Mouse (Mus musculus) hindbrain, embryonic 12.5 days (tissue): Measurements from ENCODE around the gene Zmym3. TPM values are rescaled to one million over a fixed set of nuclear protein-coding genes. Genes with fewer than 3 reads are reported as not detected.
A peak's percentile ranks its signal among the peaks of the same experiment; 100 is the strongest.

ENCODE experiments used
- ATAC-seq: fragments of 200-750 bp; cut with Nextera tagmentation; 2 replicates; pipeline ENCODE4 v1.8.0; 2017; ENCODE audit warnings: moderate TSS enrichment; ENCODE audit not compliant: low FRiP score
- H3K27ac ChIP-seq: fragments of 300-500 bp; sonication (generic); 2 replicates; pipeline ENCODE4 v1.5.1; 2016; ENCODE audit warnings: mild to moderate bottlenecking
- H3K27me3 ChIP-seq: fragments of 300-500 bp; sonication (generic); 2 replicates; pipeline ENCODE4 v1.6.1; 2016; ENCODE audit warnings: mild to moderate bottlenecking
- H3K36me3 ChIP-seq: fragments of 300-500 bp; sonication (generic); 2 replicates; pipeline ENCODE4 v1.6.1; 2016; ENCODE audit warnings: mild to moderate bottlenecking
- H3K4me1 ChIP-seq: fragments of 300-500 bp; sonication (generic); 2 replicates; pipeline ENCODE4 v1.6.1; 2016
- H3K4me2 ChIP-seq: fragments of 300-500 bp; sonication (generic); replicated peaks from 2 replicates; pipeline ENCODE4 v1.6.1; 2016; ENCODE audit warnings: mild to moderate bottlenecking
- H3K4me3 ChIP-seq: fragments of 300-500 bp; sonication (generic); 2 replicates; pipeline ENCODE4 v1.5.1; 2016; ENCODE audit warnings: mild to moderate bottlenecking
- H3K9ac ChIP-seq: fragments of 300-500 bp; sonication (generic); 2 replicates; pipeline ENCODE4 v1.6.1; 2016; ENCODE audit warnings: mild to moderate bottlenecking, moderate library complexity
- H3K9me3 ChIP-seq: fragments of 300-500 bp; sonication (generic); replicated peaks from 2 replicates; pipeline ENCODE4 v1.6.1; 2016; ENCODE audit warnings: mild to moderate bottlenecking
- WGBS: fragments of 180-500 bp; shearing (Covaris S2); methylation state at CpG from one replicate; pipeline ENCODE4 v1.1.7; 2016; 5-methylcytosine and 5-hydroxymethylcytosine counted together
- polyA plus RNA-seq: library from polyadenylated mRNA; unstranded; fragments of >200 nt; fragmentation: Nextera tagmentation; extraction: Ambion mirVana; gene quantifications from 2 replicates; pipeline ENCODE4 v1.2.1, GENCODE M21; 2016

Zmym3 gene
- polyA plus RNA-seq, result 43.5 and 52.6 TPM in 2 replicates

DNA sequence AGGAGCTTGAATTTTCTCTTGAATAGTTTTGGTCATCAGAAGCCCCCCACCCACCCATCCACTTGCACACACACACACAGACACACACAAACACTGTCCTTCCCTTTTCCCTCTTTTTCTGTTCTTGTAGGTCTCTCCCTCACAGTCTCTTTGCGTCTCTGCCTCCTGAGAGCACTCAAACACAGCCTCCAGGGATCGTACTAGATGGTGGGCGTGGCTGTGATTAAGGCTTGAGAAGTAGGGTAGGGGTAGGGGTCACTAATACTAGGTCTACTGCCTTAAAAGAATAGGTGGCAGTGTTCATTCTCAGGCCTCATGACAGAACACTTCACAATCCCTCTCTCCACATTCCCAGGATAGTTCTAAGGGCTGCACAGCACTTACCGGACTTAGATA lies at the start of gene Zmym3:
Gene Zmym3 (minus strand): TSS at position 150 of the 396 bp plus-strand sequence.
- peak within 1 kb of the TSS; percentile 55 for H3K9ac ChIP-seq
- peak within 1 kb of the TSS; percentile 54 for H3K4me3 ChIP-seq
- peak within 1 kb of the TSS; percentile 53 for H3K4me2 ChIP-seq
- H3K9me3 ChIP-seq, result no peaks in the 10 kb centered on the region
- peaks cover 9% of the 10 kb centered on the region for H3K4me1 ChIP-seq
- no peaks in the 10 kb centered on the region for H3K36me3 ChIP-seq
- WGBS, result 24% methylated on average over 4 of the region's 4 CpGs
- ATAC-seq, result no peak
- H3K27ac ChIP-seq, result peak within 1 kb of the TSS; percentile 72
- H3K27me3 ChIP-seq, result peaks cover 7% of the 10 kb centered on the region; the same call in 1 of the 2 replicates

DNA sequence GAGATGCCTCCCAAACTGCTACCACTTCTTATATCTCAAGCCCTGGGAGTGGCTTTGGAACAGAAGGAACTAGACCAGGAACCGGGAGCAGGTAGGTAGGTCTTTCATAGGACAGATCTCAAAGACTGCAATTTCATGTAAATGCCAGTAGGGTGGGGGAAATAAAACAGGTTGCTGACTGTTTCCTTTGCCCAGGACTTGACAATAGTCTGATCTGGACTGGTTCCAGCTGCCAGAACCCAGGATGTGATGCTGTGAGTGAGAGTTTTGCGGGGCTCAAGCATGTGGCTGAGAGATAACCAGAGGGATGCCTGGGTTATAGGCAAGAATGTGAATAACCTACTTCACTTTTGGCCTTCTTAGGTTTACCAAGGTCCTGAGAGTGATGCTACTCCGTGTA lies 30.9 kb upstream of the Zmym3 start:
- Histone ChIP-seq H3K4me2 (no peak overlapping the region), H3K4me1 (no peaks in the 10 kb centered on the region), H3K36me3 (peaks cover 38% of the 10 kb centered on the region), H3K27ac (no peak overlapping the region), H3K9ac (no peak overlapping the region), H3K4me3 (no peak overlapping the region), H3K9me3 (no peaks in the 10 kb centered on the region), H3K27me3 (no peaks in the 10 kb centered on the region)
- 86% methylated on average over 3 of the region's 3 CpGs for WGBS
- ATAC-seq, result no peak

DNA sequence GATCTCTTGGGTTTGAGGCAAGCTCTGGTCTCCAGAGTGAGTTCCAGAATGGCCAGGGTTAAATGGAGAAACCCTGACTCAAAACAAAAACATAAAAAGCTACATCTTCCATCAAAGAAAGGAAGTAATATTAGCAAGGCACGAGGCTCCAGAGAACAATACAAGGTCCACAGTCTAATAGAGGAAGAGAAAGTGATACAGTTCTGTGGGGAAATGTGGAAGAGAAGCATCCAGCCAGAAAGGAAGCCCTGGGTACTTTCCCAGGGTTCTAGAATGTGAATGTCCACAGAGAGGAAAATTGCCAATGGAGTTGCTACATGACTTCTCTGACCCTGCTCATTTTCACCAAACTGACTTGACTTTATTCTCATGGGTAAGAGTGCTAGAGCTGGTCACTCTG lies 30.5 kb upstream of the Zmym3 start:
- no peak overlapping the region for H3K4me3 ChIP-seq
- H3K9me3 ChIP-seq, result no peaks in the 10 kb centered on the region
- H3K27ac ChIP-seq, result no peak overlapping the region
- H3K9ac ChIP-seq, result no peak overlapping the region
- WGBS, result 86% methylated on average over 1 of the region's 1 CpGs
- no peak overlapping the region for H3K4me2 ChIP-seq
- no peaks in the 10 kb centered on the region for H3K4me1 ChIP-seq
- no peak for ATAC-seq
- H3K36me3 ChIP-seq, result peaks cover 39% of the 10 kb centered on the region
- H3K27me3 ChIP-seq, result no peaks in the 10 kb centered on the region

DNA sequence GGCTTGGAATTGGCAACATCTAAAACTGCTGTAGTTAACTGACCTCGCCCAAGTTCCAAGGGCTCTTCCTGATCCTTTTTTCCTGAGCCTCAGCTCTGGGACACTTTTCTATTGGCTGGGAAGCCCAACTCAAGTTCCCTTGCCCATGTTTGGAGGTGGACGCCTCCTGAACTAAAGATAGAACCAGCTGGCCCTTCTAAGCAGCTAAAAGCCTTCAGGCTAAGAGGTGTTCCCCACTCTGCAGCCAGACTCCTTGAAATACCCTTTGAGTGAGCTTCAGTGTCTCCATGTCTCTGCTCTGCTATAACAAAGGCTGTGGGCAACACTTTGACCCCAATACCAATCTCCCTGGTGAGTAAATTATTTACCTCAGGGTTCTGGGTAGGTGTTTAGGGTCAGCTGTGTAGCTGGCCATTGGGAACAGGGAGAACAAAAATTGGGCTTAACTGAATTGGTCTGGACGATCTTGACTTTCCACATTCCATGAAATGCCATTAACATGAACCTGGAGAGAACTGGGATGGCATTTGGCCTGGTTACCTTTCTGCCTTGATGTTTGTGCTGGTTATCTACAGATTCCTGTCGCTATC lies 28.3 kb upstream of the Zmym3 start, which contains the start of gene Itgb1bp2:
Gene Itgb1bp2 (plus strand): TSS at position 203 of the 590 bp plus-strand sequence.
- H3K4me3 ChIP-seq, result no peak within 1 kb of the TSS
- no peak within 1 kb of the TSS for H3K4me2 ChIP-seq
- no peaks in the 10 kb centered on the region for H3K4me1 ChIP-seq
- peaks cover 58% of the 10 kb centered on the region for H3K36me3 ChIP-seq
- no peaks in the 10 kb centered on the region for H3K27me3 ChIP-seq
- no peak for ATAC-seq
- H3K9ac ChIP-seq, result no peak within 1 kb of the TSS
- H3K9me3 ChIP-seq, result no peaks in the 10 kb centered on the region
- WGBS, result 80% methylated on average over 4 of the region's 4 CpGs
- no peak within 1 kb of the TSS for H3K27ac ChIP-seq

DNA sequence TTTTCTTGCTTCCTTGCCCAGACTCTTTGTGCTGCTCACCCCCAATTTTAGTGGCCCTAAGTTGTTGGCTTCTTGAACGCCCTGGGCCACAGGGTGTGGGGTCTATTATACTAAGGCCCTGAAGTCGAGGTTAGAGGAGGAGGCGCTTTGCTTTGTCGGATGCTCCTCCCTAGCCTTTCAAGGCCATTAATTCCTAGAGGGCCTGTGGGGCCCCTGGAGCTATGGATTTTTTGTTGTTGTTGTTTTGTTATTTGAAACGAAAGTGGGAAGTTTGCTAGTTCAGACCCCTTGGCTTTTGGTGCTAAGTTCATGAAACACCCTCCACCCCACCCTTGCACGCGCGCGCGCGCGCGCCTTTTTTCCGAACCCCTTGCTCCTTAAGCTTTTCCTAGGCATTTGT lies 9.3 kb upstream of the Zmym3 start:
- no peaks in the 10 kb centered on the region for H3K9me3 ChIP-seq
- no peaks in the 10 kb centered on the region; the same call in 1 of the 2 replicates for H3K36me3 ChIP-seq
- peak overlapping the region; percentile 58 for H3K4me3 ChIP-seq
- peak; percentile 68 for ATAC-seq
- peak overlapping the region; percentile 80 for H3K9ac ChIP-seq
- 21% methylated on average over 14 of the region's 14 CpGs for WGBS
- H3K4me2 ChIP-seq, result peak overlapping the region; percentile 51
- peak overlapping the region; percentile 93 for H3K27ac ChIP-seq
- 0 out of 2 replicates have a peak, but pooled peaks cover 3% of the 10 kb centered on the region for H3K4me1 ChIP-seq
- peaks cover 3% of the 10 kb centered on the region; the same call in 1 of the 2 replicates for H3K27me3 ChIP-seq

DNA sequence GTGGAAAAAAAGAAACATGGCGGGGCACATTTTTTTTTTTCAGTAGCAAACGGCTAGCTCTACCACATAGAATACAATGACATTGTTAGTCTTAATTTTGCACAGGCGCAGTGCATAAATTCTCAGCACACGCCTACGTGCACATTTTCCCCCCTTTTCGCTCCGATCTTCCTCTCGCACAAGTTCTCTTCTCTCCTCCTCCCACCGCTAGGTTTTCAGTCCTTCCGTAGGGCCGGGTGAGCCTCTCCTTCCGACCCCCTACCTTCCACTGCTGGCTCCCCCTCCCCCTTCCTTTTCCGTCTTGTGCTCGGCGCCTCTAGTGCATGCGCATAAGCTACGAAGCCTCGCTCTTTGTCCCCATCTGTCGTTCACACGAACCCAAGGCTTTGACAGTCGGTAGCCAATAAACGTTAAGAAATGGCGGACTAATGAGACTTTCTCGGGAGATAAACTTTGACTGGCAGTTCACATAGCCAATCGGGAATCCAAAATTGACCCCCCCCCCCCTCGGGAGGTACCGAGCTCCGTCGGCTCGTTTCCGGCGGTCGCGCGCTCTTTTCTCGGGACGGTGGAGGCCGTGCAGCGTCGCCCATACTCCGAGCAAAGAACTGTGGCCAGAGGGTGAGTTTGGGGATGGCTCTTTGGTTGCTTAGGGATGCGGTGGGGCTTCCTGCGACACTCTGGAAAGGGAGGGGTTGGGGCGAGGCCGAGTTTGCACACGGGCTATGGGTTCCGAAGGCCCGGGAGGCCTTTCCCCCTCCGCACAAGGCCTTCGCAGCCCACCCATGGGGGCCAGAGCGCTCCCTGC lies 8.7 kb upstream of the Zmym3 start, which contains the start of gene Nono:
Gene Nono (plus strand): TSS at position 177 of the 808 bp plus-strand sequence.
- WGBS, result 23% methylated on average over 51 of the region's 51 CpGs
- H3K4me2 ChIP-seq, result peak within 1 kb of the TSS; percentile 51
- peak within 1 kb of the TSS; percentile 93 for H3K27ac ChIP-seq
- no peaks in the 10 kb centered on the region for H3K9me3 ChIP-seq
- H3K27me3 ChIP-seq, result peaks cover 3% of the 10 kb centered on the region; the same call in 1 of the 2 replicates
- H3K4me1 ChIP-seq, result 0 out of 2 replicates have a peak, but pooled peaks cover 3% of the 10 kb centered on the region
- peak within 1 kb of the TSS; percentile 58 for H3K4me3 ChIP-seq
- peak within 1 kb of the TSS; percentile 80 for H3K9ac ChIP-seq
- ATAC-seq, result peak; percentile 97
- H3K36me3 ChIP-seq, result no peaks in the 10 kb centered on the region; the same call in 1 of the 2 replicates

DNA sequence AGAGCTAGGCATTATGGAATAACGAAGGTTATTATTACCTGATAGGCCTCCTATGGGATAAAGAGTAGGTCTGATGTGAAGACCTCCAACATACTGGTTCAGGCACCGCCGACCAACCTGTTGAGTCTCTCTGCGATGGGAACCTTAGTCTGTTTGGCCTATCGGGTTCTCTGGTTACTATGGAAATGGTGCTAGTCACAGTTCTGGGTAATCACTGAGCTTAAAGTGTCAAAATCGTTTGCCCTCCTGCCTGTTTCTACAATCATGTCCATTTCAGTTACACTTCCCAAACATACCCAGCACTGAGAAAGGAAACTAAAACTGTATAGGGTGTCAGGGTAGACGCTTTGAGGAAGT lies 8.1 kb upstream of the Zmym3 start:
- peak; percentile 14 for ATAC-seq
- Histone ChIP-seq H3K4me3 (peak overlapping the region; percentile 58), H3K9me3 (no peaks in the 10 kb centered on the region), H3K4me2 (peak overlapping the region; percentile 45), H3K4me1 (0 out of 2 replicates have a peak, but pooled peaks cover 3% of the 10 kb centered on the region), H3K27ac (peak overlapping the region; percentile 89), H3K27me3 (peaks cover 3% of the 10 kb centered on the region; the same call in 1 of the 2 replicates), H3K9ac (peak overlapping the region; percentile 23; the same call in 1 of the 2 replicates), H3K36me3 (no peaks in the 10 kb centered on the region; the same call in 1 of the 2 replicates)
- 28% methylated on average over 7 of the region's 7 CpGs for WGBS

DNA sequence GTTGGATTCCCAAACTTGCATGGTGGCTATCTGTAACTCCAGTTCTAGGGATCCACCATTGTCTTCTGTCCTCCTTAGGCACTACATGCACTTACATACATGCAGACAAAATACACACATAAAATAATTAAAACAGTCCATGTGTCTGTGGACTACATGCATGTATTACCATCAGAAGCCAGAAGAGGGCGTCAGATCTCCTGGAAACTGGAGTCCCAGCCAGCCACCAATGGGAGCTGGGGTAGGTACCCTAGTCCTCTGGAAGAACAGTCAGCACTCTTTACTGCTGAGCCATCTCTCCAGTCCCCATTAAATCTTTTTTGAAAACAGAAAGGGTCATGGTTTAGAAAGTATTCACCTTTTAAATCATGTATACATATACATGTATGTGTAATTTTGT lies 7.1 kb upstream of the Zmym3 start:
- H3K4me3 ChIP-seq, result no peak overlapping the region
- peaks cover 3% of the 10 kb centered on the region; the same call in 1 of the 2 replicates for H3K27me3 ChIP-seq
- H3K4me1 ChIP-seq, result 0 out of 2 replicates have a peak, but pooled peaks cover 3% of the 10 kb centered on the region
- no peak for ATAC-seq
- H3K9ac ChIP-seq, result no peak overlapping the region
- H3K4me2 ChIP-seq, result no peak overlapping the region
- WGBS, result 0% methylated on average over 1 of the region's 1 CpGs
- no peaks in the 10 kb centered on the region; the same call in 1 of the 2 replicates for H3K36me3 ChIP-seq
- no peak overlapping the region for H3K27ac ChIP-seq
- no peaks in the 10 kb centered on the region for H3K9me3 ChIP-seq

DNA sequence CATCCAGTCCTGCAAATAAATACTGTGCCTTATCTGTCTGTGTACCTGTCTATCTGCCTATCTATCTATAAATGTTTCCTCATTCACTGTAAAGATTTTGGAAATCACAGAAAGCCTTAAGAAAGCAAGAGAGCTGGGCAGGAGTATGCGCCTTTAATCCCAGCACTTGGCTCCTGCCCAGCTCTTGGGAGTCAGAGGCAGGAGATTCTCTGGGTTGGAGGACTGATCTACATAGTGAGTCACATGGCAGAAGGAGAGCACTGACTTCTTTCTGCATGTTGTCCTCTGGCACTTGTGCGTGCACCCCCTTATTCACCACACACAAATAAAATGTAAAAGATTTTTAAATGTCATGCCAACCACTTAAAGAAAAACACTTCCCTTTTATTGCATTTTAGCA lies 2.8 kb upstream of the Zmym3 start:
- Histone ChIP-seq H3K4me3 (no peak overlapping the region), H3K9ac (no peak overlapping the region), H3K27ac (no peak overlapping the region), H3K4me1 (peaks cover 2% of the 10 kb centered on the region; the same call in 1 of the 2 replicates), H3K27me3 (peaks cover 2% of the 10 kb centered on the region; the same call in 1 of the 2 replicates), H3K4me2 (no peak overlapping the region), H3K36me3 (no peaks in the 10 kb centered on the region), H3K9me3 (no peaks in the 10 kb centered on the region)
- 80% methylated on average over 2 of the region's 2 CpGs for WGBS
- no peak for ATAC-seq

DNA sequence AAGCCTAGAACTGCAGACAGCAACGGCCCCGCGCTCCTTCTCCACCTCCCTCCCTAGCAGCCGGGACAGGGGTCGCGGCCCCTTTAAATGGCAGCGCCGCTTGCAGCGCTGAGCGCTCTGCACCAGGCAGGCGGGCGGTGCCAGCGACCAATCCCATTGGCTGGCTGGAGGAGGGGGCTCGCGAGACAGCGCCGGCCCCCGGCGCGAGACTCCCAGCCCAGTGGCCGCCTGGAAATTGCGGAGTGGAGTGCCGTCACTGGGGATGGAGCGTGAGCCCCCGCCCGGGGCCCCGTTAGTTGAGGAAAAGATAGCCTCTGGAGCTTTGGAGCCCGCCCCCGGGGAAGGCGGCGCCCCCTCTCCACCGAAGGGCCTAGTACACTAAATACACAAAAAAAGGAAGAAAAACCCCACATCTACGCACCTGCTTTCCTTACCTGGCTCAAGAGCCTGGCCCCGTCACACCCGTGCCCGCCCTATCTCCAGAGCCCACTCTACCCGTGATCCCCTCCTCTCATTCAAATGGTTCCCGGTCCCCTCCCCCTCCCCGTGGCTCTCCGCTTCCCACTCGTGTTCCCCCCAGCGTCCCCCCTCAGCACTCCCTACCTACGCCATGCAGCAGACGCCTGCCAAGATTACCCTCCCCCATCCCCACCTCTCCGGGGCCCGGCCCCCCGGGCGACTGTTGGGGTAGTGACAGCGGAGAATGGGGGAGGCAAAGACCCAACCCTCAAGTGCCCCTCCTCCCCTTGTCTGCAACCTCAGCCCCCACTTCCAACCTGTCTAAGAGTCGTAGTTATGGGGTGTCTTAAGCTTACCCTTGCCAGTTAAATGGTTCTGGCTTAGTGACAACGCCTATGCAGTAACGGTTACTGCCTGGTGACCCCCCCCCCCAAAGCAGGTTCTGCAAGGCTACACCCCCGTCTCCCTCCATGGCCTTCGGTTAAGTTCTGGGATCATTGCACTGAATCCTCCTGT lies 637 bp downstream of the Zmym3 start:
- peaks cover 7% of the 10 kb centered on the region; the same call in 1 of the 2 replicates for H3K27me3 ChIP-seq
- H3K4me3 ChIP-seq, result peak overlapping the region; percentile 54
- H3K9me3 ChIP-seq, result no peaks in the 10 kb centered on the region
- peaks cover 7% of the 10 kb centered on the region; the same call in 1 of the 2 replicates for H3K36me3 ChIP-seq
- H3K9ac ChIP-seq, result peak overlapping the region; percentile 67
- H3K4me2 ChIP-seq, result peak overlapping the region; percentile 57
- H3K27ac ChIP-seq, result peak overlapping the region; percentile 72
- peak; percentile 96 for ATAC-seq
- 22% methylated on average over 49 of the region's 54 CpGs for WGBS
- peaks cover 9% of the 10 kb centered on the region for H3K4me1 ChIP-seq

DNA sequence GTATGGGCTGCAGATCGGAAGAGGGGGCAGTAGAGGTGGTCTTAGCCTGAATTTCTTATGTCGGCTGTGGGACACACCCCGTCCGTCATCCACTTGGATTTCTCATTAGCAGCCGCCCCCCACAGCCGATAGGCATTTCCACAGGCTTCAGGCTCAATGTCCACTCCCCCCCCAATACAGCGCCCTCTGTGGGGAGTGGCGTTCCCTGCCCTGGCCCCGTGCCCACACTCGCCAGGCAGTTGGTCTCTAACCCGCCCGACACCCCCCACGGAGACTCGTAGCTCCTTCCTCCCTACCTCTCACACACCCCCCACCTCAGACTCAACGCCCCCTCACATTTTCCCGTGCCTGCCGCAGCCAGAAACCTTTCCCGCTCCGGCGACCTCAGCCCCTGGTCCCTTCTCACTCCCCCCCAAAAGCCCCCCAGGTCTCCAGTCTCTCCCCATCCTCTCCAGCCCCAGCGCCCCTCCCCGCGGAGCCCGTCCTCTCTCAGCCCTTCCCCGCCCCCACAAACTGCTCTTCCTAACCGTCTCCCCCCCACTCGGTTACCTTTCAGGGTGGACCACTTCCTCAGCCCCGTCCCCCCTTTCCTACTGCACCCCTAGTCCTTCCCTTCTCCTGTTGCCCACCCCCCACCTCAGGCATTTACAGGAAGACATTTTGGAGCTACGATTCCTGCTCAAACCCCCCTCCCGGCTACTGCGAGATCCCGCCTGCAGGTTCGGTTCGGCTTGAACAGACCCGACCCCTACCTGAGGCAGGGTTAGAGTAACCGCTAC lies 1.5 kb downstream of the Zmym3 start:
- no peaks in the 10 kb centered on the region for H3K9me3 ChIP-seq
- H3K36me3 ChIP-seq, result peaks cover 10% of the 10 kb centered on the region
- peak overlapping the region; percentile 57 for H3K4me2 ChIP-seq
- peak overlapping the region; percentile 72 for H3K27ac ChIP-seq
- ATAC-seq, result peak; percentile 27
- peak overlapping the region; percentile 67 for H3K9ac ChIP-seq
- H3K4me1 ChIP-seq, result peaks cover 9% of the 10 kb centered on the region
- 28% methylated on average over 34 of the region's 36 CpGs for WGBS
- H3K27me3 ChIP-seq, result peaks cover 7% of the 10 kb centered on the region; the same call in 1 of the 2 replicates
- H3K4me3 ChIP-seq, result peak overlapping the region; percentile 54
